Mouse (Mus musculus) cortical plate, adult 2 months (tissue): ENCODE data around the gene St3gal4.

Experiments used
- CTCF ChIP-seq: fragments of 200-500 bp; IDR thresholded peaks from 2 replicates; pipeline ENCODE4 v1.5.1; 2011; ENCODE audit warnings: mild to moderate bottlenecking, control low read depth, low read length; ENCODE audit not compliant: insufficient read depth; ENCODE audit errors: extremely low read depth
- POLR2A ChIP-seq: fragments of 200-500 bp; IDR thresholded peaks from 2 replicates; pipeline ENCODE4 v1.6.1; 2011; ENCODE audit warnings: mild to moderate bottlenecking, low read length, control low read depth; ENCODE audit not compliant: insufficient read depth; ENCODE audit errors: extremely low read depth

DNA sequence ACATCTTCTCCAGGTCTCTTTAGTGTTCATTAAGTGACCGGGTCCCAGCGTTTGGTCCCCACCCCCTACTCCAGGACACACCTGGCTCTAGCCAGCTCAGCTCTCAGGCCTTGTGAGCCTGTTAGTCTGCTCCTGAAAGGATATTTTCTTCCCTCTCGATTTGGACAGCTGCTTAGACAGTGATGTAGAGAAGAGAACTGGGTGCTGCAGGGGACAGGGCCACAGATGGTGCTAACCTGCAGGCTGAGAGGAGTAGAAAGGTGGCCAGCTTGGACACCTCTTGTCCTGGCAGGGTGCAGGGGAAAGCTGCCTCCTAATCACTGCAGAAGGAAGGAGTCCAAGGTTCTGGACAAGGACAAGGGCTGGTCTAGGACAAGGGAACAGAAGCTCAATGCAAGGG is 11.0 kb downstream of the St3gal4 start:
- no peak for TF ChIP-seq CTCF
- TF ChIP-seq POLR2A, result no peak
